Mouse (Mus musculus): ENCODE measurements around the gene Ywhae. TPM values are rescaled to one million over a fixed set of nuclear protein-coding genes. Genes with fewer than 3 reads are reported as not detected.

Gene Ywhae
- total RNA-seq, 1 experiment: 432 TPM

GRCm38 (mm10) chr11:75700557-75700956, 32.1 kb upstream of the Ywhae start:
- H3K27ac ChIP-seq (ENCODE audit: insufficient read depth, low read depth, low read length, poor library complexity, severe bottlenecking): no peak overlapping the region
- H3K36me3 ChIP-seq (ENCODE audit: control insufficient read depth, insufficient read depth, low read length, poor library complexity, severe bottlenecking): peaks cover 21% of the 10 kb centered on the region
- no peak for DNase-seq (ENCODE audit: low read depth, low spot score)
- H3K9me3 ChIP-seq (ENCODE audit: control insufficient read depth, insufficient read depth, low read depth, low read length): no peaks in the 10 kb centered on the region
- in situ Hi-C loops (cut with MboI; ENCODE audit: low sequenced_read_pairs in 2 of 2, unreplicated experiment in 2 of 2): no loop called here
- TF ChIP-seq ZNF384 (IDR thresholded peaks at IDR 0.05; ENCODE audit: low read depth, low read length) (no peak), HCFC1 (IDR thresholded peaks at IDR 0.05; ENCODE audit: borderline replicate concordance, insufficient read depth, low read length) (no peak), ZC3H11A (IDR thresholded peaks at IDR 0.05; ENCODE audit: borderline replicate concordance, low read depth, low read length) (no peak), CHD2 (IDR thresholded peaks at IDR 0.05; ENCODE audit: low read depth, low read length) (no peak), MAFK (IDR thresholded peaks at IDR 0.05; ENCODE audit: insufficient read depth, low read depth, low read length) (no peak)
- peaks cover 0 to 5% of the 10 kb centered on the region in 2 experiments; a peak in 1 of 4 replicates for H3K4me1 ChIP-seq (ENCODE audit: control insufficient read depth in 2 of 2, insufficient read depth in 2 of 2, low read length in 2 of 2, poor library complexity in 1 of 2)
- no peak overlapping the region for H3K9ac ChIP-seq (ENCODE audit: insufficient read depth, low read depth, low read length, poor library complexity, severe bottlenecking)
- H3K4me3 ChIP-seq (ENCODE audit: insufficient read depth in 1 of 2, low read depth in 1 of 2, low read length in 2 of 2, poor library complexity in 1 of 2, severe bottlenecking in 1 of 2): no peak overlapping the region

- peaks cover 15% of the 10 kb centered on the region for H3K36me3 ChIP-seq (ENCODE audit: control insufficient read depth, insufficient read depth, low read length, poor library complexity, severe bottlenecking)
- H3K27ac ChIP-seq (ENCODE audit: insufficient read depth, low read depth, low read length, poor library complexity, severe bottlenecking): no peak overlapping the region
- H3K4me3 ChIP-seq (ENCODE audit: insufficient read depth in 1 of 2, low read depth in 1 of 2, low read length in 2 of 2, poor library complexity in 1 of 2, severe bottlenecking in 1 of 2): no peak overlapping the region
- peaks cover 0 to 5% of the 10 kb centered on the region in 2 experiments; a peak in 1 of 4 replicates for H3K4me1 ChIP-seq (ENCODE audit: control insufficient read depth in 2 of 2, insufficient read depth in 2 of 2, low read length in 2 of 2, poor library complexity in 1 of 2)
- in situ Hi-C loops (cut with MboI; ENCODE audit: low sequenced_read_pairs in 2 of 2, unreplicated experiment in 2 of 2): no loop called here
- no peak for TF ChIP-seq MAFK (IDR thresholded peaks at IDR 0.05; ENCODE audit: insufficient read depth, low read depth, low read length)
- no peak for TF ChIP-seq ZNF384 (IDR thresholded peaks at IDR 0.05; ENCODE audit: low read depth, low read length)
- TF ChIP-seq CHD2 (IDR thresholded peaks at IDR 0.05; ENCODE audit: low read depth, low read length): no peak
- TF ChIP-seq HCFC1 (IDR thresholded peaks at IDR 0.05; ENCODE audit: borderline replicate concordance, insufficient read depth, low read length): no peak
- TF ChIP-seq ZC3H11A (IDR thresholded peaks at IDR 0.05; ENCODE audit: borderline replicate concordance, low read depth, low read length): no peak
- H3K9ac ChIP-seq (ENCODE audit: insufficient read depth, low read depth, low read length, poor library complexity, severe bottlenecking): no peak overlapping the region
- DNase-seq (ENCODE audit: low read depth, low spot score): no peak
- no peaks in the 10 kb centered on the region for H3K9me3 ChIP-seq (ENCODE audit: control insufficient read depth, insufficient read depth, low read depth, low read length)
Observed at GRCm38 (mm10) chr11:75702761-75703160, 29.9 kb upstream of the Ywhae start.

GRCm38 (mm10) chr11:75703748-75704147, 28.9 kb upstream of the Ywhae start:
- no peak overlapping the region for H3K27ac ChIP-seq (ENCODE audit: insufficient read depth, low read depth, low read length, poor library complexity, severe bottlenecking)
- in situ Hi-C loops (cut with MboI; ENCODE audit: low sequenced_read_pairs in 2 of 2, unreplicated experiment in 2 of 2): no loop called here
- peaks cover 0 to 5% of the 10 kb centered on the region in 2 experiments; a peak in 1 of 4 replicates for H3K4me1 ChIP-seq (ENCODE audit: control insufficient read depth in 2 of 2, insufficient read depth in 2 of 2, low read length in 2 of 2, poor library complexity in 1 of 2)
- no peak overlapping the region for H3K4me3 ChIP-seq (ENCODE audit: insufficient read depth in 1 of 2, low read depth in 1 of 2, low read length in 2 of 2, poor library complexity in 1 of 2, severe bottlenecking in 1 of 2)
- H3K9ac ChIP-seq (ENCODE audit: insufficient read depth, low read depth, low read length, poor library complexity, severe bottlenecking): no peak overlapping the region
- no peaks in the 10 kb centered on the region for H3K9me3 ChIP-seq (ENCODE audit: control insufficient read depth, insufficient read depth, low read depth, low read length)
- no peak for DNase-seq (ENCODE audit: low read depth, low spot score)
- peaks cover 11% of the 10 kb centered on the region; the same call in 1 of the 2 replicates for H3K36me3 ChIP-seq (ENCODE audit: control insufficient read depth, insufficient read depth, low read length, poor library complexity, severe bottlenecking)
- TF ChIP-seq ZNF384 (IDR thresholded peaks at IDR 0.05; ENCODE audit: low read depth, low read length) (no peak), MAFK (IDR thresholded peaks at IDR 0.05; ENCODE audit: insufficient read depth, low read depth, low read length) (no peak), HCFC1 (IDR thresholded peaks at IDR 0.05; ENCODE audit: borderline replicate concordance, insufficient read depth, low read length) (no peak), CHD2 (IDR thresholded peaks at IDR 0.05; ENCODE audit: low read depth, low read length) (no peak), ZC3H11A (IDR thresholded peaks at IDR 0.05; ENCODE audit: borderline replicate concordance, low read depth, low read length) (no peak)

GRCm38 (mm10) chr11:75713949-75714348, 18.7 kb upstream of the Ywhae start:
- peak; percentile 47 for DNase-seq (ENCODE audit: low read depth, low spot score)
- H3K27ac ChIP-seq (ENCODE audit: insufficient read depth, low read depth, low read length, poor library complexity, severe bottlenecking): no peak overlapping the region
- TF ChIP-seq CHD2 (IDR thresholded peaks at IDR 0.05; ENCODE audit: low read depth, low read length) (no peak), MAFK (IDR thresholded peaks at IDR 0.05; ENCODE audit: insufficient read depth, low read depth, low read length) (no peak), ZC3H11A (IDR thresholded peaks at IDR 0.05; ENCODE audit: borderline replicate concordance, low read depth, low read length) (peak; percentile 28; the same call in 1 of the 2 replicates), HCFC1 (IDR thresholded peaks at IDR 0.05; ENCODE audit: borderline replicate concordance, insufficient read depth, low read length) (no peak)

More at GRCm38 (mm10) chr11:75713949-75714348, 18.7 kb upstream of the Ywhae start:
- H3K9me3 ChIP-seq (ENCODE audit: control insufficient read depth, insufficient read depth, low read depth, low read length): no peaks in the 10 kb centered on the region
- no peaks in the 10 kb centered on the region for H3K36me3 ChIP-seq (ENCODE audit: control insufficient read depth, insufficient read depth, low read length, poor library complexity, severe bottlenecking)
- no peak overlapping the region for H3K9ac ChIP-seq (ENCODE audit: insufficient read depth, low read depth, low read length, poor library complexity, severe bottlenecking)
- no peaks in the 10 kb centered on the region for H3K4me1 ChIP-seq (ENCODE audit: control insufficient read depth in 2 of 2, insufficient read depth in 2 of 2, low read length in 2 of 2, poor library complexity in 1 of 2)
- H3K4me3 ChIP-seq (ENCODE audit: insufficient read depth in 1 of 2, low read depth in 1 of 2, low read length in 2 of 2, poor library complexity in 1 of 2, severe bottlenecking in 1 of 2): no peak overlapping the region
- in situ Hi-C loops (cut with MboI; ENCODE audit: low sequenced_read_pairs in 2 of 2, unreplicated experiment in 2 of 2): no loop called here

Data from ES-E14 (cell line).